Mouse (Mus musculus): Measurements from ENCODE around the gene Cyth1.

The Cyth1 gene

DNA sequence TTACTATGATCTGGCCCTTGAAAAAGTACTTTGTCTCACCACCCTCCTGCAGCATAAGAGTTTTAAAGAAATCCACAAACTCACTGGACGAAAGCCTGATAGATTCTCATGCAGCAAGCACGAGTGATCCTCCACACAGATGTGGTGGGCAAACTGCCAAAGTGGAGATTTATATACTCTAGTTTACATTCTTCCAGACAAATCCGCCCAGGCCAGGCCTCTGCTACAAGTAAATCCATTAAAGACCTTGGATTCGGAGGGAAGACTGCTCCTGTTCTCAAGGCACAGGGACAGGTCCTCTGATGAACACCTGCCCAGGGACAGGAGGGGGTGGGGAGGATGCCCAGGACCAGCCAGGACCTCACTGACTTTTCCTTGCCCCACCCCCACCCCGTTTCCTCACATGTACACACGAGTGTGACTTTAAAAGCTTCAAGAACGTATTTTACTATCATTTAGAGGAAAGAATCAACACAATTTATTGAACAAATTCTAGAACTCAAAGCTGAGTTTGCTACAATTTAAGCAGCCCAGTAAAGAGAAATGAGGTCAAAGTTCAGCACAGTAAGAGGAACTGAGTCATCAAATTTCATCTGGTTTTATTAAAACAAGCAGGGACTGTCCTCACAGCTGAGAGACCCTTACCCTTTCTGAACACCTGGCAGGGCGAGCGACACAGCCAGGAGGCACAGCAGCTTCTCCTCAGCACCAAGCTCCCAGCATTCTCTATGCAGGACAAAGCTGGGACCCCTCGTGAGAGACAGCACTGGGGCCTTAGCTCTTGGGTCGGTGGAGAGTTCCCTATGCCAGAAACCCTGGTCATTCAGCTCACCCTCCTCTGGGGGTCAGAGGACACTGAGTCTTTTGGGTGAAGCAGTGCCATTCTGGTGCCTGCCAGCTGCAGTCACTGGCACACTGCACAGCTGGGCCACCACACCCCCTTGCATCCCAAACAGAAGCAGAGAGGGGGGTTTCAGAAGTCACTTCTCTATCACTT lies 47.3 kb downstream of the Cyth1 start:
- no peak for DNase-seq (ENCODE audit: low spot score in 2 of 2)

DNA sequence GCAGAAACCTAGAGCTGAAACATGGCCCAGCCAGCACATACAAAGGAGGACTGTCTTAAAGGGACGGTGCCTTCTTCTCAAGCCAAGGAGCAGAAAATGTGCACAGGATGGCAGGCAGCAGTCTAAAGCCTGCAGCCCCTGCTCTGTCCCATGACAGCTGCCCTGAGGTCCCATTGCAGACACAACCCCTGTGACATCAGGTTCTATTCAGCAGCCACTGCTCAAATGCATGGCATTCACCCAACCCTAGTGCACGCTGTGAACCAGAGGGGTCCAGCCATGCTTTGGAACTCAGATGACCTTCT lies 50.1 kb downstream of the Cyth1 start:
- DNase-seq (ENCODE audit: low spot score in 2 of 2): no peak

DNA sequence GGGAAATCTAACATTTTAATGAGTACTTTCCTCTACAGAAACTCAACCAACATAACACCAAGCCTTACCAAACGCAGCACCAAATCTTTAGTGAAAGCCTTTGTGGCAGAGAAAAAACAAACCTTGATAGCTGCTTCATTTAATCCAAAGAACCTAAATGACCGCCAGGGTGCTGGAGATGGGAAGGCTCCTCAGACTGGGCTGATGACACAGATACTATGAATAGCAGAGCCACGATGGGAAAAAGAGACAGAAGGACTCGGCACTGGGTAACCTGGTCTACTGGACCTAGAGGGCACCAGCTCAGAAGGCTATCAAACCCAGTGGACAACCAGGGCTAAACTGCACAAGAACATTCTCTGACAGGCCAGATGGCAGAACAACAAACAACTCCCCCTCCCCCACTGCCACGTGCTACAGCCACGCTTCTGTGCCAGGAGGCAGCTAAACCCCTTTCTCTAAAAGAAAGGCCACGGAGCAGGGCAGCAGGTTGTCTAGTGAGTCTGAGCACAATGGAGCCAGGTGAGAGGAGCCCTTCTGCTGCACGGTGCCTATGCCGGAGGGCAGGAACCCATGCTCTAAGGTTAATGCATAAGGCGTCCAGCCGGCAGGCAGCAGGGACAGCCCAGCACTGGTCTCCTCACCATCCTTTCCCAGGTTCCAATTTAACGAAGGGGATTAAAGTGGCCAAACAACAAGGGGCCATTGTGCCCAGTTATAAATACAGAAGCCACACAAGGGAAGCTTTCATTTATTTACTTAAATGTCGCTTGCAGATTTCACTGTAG lies 50.7 kb downstream of the Cyth1 start:
- DNase-seq (ENCODE audit: low spot score in 2 of 2): no peak

DNA sequence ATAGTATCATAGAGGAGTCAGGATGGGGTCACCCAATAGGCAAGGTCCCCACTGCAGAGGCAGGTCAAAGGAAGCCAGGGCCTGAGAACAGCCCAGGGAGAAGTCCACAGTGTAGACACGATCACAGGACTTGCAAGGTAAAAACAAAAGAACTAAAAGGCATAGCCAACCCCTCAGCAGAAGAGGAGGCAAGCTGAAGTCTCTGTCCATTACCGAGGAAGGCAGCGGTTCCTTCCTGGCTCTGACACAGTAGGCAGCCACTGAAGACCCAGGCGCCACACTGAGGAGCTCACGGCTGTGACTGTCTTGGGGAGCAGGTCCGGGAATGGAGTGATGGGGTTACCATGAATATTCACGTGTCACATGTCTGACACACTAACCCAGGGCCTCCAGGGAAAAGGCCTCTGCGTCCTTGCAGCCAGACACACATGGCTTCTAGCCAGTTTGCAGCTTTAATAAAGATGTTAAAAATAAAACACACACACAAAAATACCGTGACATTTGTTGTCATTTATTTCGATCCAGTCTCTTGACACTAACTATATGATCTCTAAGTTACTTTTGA lies 51.5 kb downstream of the Cyth1 start:
- DNase-seq (ENCODE audit: low spot score in 2 of 2): no peak

DNA sequence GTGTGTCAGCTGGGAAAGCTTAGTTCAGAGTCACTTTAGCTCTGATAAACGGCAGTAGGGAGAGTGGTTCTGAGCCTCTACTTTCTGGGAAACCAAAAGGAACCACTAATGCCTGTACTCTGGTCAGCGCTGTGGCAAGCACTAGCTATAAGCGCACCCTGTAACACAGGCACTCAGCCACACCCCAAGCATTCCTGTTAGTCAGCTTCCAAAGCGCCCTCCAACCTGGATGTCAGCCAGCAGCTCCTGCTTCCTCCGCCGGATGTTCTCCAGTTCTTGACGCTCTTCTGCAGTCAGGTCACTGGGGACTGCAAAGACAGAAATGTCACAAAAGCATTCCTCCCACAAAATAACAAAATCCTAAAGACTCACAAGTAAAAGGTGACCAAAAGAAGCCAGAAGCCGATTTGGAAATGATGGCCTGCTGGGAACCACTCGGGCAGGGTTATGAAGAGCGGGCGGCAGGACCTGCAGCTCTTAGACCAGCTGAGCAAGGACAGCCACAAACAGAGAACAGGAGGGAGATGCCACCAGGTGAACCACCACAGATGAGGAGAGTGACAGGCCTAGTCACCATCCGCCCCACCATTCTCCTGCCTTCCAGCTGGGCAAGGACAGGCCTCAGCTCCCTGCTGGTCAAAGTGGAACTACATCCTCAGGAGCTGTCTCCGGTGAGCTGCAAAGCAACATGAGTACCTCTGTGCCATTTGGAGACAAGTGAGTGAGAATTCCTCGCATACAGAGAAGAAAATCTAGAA lies 54.8 kb downstream of the Cyth1 start:
- no peak for DNase-seq (ENCODE audit: low spot score in 2 of 2)

DNA sequence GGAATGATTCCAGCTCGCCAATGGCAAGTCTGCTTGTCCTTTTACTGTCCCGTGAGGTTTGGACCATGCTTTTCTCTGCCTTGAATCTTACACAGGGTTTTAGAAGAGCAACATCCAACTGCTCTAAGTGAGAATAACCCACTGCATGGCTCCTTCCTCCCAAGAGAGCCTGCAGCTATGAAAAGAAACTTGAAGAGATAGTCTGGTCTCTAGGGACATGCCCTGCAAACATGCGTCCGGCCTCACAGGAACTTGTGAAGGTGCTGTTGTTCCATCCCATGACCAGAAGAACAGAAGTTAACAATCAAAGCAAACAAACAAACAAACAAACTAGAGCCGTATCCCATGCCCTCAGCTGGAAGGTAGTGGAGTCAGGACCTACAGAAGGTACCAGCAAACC lies 55.4 kb downstream of the Cyth1 start:
- DNase-seq (ENCODE audit: low spot score in 2 of 2): peak; percentile 78 to 80

DNA sequence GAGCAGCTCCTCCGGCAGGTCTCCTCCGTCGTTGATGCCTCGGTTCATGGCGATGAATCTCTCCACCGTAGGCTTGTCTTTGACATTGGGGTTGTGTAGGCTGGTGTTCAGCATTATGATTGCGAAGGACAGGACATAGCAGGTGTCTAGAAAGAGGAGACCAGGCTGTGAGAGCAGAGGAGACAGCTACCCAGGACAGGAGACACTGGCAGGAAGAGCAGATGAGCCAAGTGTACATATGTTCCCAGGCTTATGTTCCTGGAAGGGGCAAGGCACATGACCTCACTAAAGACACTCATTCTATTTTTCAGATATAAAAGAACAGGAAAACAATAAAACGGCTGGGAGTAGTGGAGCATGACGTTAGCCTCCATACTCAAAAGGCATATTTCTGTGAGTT lies 65.6 kb downstream of the Cyth1 start:
- no peak for DNase-seq (ENCODE audit: low spot score in 2 of 2)

DNA sequence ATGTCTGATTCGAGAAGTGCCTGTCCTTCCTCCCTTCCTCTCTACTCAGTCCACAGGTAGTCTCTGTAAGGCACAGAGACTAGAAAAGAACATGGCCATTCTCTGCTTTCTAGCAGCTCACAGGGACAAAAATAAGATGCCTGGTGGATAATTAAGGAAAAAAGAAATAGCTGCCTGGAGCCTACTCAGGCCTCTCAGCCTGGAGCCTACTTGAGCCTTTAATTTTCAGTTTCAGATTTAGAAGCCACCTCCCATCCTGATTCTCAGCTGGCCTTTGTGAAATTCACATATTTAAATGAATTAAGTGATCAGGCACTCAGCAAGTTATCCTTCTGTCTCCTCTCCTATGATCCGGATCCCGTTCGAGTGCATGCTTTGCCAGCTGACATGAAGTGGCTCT lies 66.0 kb downstream of the Cyth1 start:
- DNase-seq (ENCODE audit: low spot score in 2 of 2): no peak

DNA sequence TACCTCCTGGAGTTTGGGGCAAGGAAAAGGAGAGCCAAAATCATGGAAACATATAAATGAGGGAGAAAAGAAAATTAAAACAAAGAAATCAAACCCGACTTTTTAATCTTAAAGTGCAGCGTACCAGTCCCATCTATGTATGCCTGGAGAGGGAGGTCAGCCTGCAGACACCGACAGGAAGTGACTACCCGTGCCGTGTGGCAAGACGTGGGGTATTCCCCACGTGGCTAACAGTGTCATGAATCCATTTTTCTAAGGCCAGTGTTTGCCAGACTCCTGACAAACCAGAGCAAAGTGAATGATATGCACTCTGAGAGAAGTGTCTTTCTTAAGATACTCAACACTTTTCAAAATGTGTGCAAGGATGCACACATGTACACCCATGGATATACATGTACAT lies 68.2 kb downstream of the Cyth1 start:
- no peak for DNase-seq (ENCODE audit: low spot score in 2 of 2)

DNA sequence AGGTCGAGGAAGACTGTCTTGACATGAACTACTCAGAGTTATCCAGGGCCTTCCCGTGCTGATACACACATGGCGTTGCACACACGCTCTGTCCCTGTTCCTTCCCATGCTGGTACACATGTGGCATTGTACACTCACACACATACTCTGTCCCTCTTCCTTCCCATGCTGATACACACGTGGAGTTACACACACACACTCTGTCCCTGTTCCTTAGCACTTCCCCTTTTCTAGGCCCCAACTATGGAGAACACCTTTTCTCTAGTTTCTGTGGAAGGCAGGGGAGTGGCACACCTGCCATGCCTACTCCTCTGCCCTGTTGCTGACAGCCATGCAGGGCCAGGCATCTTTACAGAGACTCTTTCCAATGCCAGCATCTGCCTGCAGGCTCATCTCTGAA lies 70.2 kb downstream of the Cyth1 start:
- DNase-seq (ENCODE audit: low spot score in 2 of 2): no peak

DNA sequence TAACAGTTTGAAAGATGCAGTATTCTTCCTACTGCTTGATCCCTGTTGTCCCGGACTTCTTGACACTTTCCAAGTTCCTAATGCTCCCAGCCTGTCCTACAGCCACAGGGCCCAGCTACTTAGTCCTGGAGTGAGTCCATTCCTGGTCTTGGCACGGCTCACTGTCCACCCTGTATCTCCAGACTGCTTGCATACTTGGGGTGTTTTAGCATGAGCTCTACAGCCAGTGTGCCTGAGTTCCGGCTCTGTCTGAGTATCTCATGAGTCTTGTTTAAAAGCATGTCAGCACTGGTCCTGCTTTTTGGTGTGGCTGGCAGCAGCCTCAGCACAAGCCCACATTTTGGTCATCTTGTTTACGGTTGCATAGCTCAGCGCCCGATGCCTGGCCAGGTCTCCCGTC lies 73.6 kb downstream of the Cyth1 start:
- DNase-seq (ENCODE audit: low spot score in 2 of 2): no peak

DNA sequence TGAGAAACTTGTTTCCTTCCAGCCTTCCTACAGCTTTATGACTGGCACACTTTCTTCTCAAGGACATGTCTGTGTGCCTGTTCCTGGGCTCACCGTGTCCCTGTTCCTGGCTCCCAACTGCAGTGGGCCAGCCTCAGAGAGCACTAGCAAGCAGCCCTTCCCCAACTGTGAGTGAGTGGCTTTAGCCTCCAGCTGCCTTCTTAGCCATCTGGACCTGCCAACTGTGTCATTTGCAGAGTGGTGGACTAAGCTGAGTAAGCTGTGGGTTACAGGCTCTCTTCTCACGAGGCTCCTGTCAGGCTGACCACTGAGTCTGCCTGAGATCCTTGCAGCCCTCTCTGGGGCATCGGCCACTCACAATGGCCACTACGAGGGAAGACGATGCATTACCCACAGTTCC lies 75.6 kb downstream of the Cyth1 start:
- DNase-seq (ENCODE audit: low spot score in 2 of 2): no peak

DNA sequence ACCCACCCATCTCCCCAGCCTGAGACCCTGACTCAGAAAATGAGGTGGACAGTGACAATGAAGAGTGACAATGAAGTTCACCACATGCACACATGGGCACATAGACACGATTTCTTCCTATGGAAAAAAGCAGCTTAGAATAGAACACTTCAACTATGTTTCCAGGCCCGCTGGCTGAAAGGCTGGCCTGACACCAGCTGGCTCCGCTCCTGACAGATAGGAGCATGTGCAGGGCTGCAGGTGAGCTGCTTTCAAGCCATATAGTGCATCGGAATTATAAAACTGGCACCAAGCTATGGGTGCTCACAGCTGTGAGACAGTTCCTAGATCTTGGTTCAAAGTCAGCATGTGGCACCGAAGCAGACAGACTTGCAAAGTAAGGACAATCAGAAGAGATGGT lies 78.1 kb downstream of the Cyth1 start:
- no peak for DNase-seq (ENCODE audit: low spot score in 2 of 2)

DNA sequence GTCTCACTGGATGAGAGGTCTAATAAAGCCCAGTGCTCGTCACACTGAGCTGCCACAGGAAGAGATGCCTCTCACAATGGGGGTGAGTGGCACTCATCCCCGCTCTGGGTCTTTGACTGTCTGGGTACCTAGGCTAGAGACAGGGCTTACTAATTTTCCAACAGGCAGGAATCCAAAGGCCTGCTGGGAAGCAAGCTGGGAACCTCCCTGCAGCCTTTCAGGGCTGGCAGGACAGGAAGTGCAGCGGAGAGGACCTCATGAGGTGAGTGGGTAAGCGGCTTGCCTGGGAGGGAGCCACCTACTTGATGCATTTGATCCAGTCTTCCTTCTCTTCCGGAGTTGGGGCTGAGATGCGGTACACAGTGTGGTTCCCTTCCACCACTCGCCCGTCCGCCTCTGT lies 79.7 kb downstream of the Cyth1 start:
- no peak for DNase-seq (ENCODE audit: low spot score in 2 of 2)

DNA sequence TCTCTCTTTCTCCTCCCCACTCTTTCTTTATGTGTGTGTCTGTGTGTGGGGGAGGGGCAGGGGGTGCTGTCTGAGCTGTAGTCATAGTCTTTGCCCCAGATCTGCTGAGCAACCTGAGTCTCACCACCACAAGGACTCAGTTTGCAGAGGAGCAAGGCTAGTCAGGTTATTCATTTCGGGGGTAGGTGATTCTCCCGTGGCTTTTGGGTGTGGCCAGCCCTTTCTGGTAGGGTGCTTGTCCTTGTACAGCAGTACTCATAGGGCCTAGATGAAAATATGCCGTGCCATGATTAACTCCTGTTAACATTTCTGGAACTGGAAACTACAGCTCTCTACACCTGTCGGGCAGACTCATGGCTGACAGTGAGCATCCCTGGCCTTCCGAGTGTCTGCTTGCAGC lies 81.8 kb downstream of the Cyth1 start:
- DNase-seq (ENCODE audit: low spot score in 2 of 2): no peak

DNA sequence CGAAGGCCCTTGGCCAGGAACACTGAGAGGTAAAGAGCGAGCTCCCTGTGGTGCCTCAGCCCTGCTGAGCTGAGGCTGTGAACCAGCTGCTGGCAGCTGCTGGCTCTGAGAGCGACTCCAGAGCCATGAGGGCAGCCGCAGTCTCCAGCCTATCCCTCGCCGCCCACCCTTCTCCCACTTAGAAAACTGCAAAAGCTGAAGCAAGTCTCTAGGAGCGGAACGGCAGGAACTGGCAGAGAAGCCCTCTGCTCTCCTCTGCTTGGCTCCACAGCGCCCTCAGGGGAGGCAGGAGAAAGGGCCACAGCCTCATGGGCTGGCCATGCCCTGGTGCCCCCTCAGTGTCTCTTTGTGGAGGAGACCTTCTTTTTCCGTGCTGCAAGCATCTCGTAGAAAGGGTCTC lies 82.7 kb downstream of the Cyth1 start:
- no peak for DNase-seq (ENCODE audit: low spot score in 2 of 2)

DNA sequence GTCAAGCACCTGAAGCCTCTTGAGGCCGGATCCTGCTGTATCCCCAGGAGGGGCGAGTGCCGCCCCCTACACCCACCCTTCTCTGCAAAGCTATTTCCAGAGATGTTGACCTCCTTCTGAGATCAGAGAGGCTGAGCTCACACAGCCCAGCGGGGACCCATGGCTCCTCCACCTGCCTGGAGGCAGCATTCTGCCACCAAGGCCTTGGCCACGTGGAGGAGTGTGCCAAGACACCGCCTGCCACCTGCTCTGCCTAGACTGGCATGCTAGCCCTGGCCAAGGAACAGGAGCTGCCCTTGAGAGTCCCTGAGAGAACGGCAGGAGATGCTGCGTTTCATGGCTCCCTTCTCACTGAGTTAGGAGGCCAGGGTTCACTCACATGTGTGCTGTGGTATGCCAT lies 83.8 kb downstream of the Cyth1 start:
- DNase-seq (ENCODE audit: low spot score in 2 of 2): no peak

DNA sequence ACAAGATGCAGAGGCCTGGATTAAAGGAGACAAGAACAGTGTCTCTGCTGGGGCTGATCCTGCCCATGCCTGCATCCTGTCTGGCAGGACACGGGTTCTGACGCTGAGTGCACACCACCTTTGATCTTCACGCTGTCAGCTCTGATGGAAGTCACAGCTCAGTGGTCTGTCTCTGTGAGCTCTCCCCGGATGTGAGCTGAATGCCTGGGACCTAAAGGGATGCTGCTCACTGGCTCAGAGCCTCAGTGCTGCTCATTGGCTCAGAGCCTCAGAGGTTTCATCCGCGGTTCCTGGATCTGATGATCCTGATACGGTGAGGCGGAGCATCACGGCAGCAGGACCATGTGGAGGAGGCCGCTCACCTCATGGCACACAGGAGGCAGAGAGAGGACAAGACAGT lies 86.1 kb downstream of the Cyth1 start:
- DNase-seq (ENCODE audit: low spot score in 2 of 2): no peak

DNA sequence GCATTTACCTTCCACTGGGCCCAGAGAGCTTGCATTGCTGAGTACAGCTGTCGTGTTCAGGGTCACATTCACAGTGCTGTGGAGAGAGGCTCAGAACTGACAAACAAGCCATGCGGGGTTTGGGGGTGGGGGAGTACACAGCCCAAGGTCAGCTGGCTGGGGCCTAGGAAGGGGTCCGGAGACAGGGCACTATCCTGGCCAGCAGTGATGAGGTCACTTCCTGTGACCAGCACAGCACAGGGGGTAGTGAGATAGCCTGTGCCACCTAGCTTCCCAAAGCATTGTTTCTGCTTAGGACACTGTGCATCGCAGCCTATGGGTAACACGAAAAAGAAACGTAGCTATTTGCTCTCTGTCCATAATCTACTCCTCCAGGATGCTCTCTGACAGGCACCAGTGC lies 87.2 kb downstream of the Cyth1 start:
- DNase-seq (ENCODE audit: low spot score in 2 of 2): no peak

DNA sequence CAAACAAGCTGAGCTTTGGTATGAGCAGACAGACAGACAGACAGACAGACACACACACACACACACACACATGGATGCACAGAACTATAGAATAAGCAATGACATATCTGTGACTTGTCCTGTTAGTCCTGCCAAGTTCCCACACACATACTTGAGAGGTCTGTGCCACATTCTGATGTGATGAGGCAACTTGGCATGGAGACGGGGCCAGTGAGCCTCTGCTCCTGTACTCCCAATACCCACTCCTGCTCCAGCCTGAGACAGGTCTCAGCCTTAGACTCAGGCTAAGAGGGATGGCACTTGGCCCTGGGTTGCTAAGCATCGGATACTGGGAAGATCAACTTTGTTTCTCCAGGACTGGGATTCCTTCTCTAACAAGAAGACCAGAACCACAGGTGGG lies 87.6 kb downstream of the Cyth1 start:
- no peak for DNase-seq (ENCODE audit: low spot score in 2 of 2)

DNA sequence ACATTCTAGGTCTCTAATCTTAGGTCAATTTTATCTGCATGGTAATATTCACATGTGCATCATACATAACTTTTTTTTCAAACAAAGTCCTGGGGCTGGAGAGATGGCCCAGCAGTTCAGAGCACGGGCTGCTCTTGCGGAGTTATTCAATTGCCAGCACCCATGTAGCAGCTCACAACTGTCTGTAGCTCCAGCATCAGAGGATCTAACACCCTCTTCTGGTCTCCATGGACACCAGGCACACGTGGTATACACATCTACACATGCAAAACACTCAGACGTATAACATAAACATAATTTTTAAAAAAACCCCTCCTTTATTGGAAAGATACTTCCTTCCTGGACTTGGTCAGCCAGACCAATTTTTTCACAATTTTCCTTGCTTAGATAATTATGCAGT lies 89.6 kb downstream of the Cyth1 start:
- DNase-seq (ENCODE audit: low spot score in 2 of 2): no peak

DNA sequence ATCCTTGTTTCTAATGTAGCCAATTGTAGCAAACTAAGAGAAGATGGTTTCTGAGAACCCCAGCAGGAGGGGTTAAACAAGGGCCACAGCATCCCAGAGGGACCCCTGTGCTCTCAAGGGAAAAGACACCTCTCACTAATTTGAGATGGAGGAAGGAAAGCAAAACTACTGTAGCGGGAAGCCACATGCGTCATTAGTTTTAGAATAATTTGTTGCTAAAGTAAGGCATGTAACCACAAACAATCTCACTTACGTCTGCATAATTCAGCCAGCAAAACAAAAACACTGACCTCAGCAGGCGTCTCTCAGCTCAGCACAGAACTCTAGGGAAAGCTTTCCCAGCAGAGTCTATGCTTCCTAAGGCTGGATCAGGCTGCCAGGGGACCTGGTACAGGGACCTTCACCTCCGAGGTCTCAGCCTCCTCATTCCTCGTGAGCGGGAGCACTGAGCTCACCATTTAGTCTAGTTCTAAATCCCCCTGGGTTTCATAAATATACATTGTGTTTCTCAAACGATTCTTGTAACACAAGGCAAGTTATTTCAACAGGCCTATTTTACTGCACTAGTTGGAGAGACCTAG lies 91.8 kb downstream of the Cyth1 start:
- peak; percentile 77 to 80 for DNase-seq (ENCODE audit: low spot score in 2 of 2)

Measured in spleen, postnatal 36 days (tissue).